ENCODE assay signal across 8 mouse cellular contexts in genomic region chr1:75494878-75495548, GRCm38 (mm10). TPM values are rescaled to one million over a fixed set of nuclear protein-coding genes. Genes with fewer than 3 reads are reported as not detected.
DNase-seq lines count a peak whose midpoint lies in the region; ATAC-seq lines count a peak whose summit lies in the region.
"Had no signal": no experiment of that assay in that cellular context is flagged by ENCODE, and none has a peak within 500 bp of the region (broad histone marks: within the 10 kb centered on the region; RNA-seq: fewer than 3 reads in every experiment).

No protein-coding gene starts in this region.

- WGBS in limb, embryonic 10.5 days, result 45% methylated on average over 12 of the region's 12 CpGs
- WGBS in stomach, embryonic 14.5 days, result 47% methylated on average over 12 of the region's 12 CpGs

- no peak overlapping the region for H3K27ac ChIP-seq in limb, embryonic 10.5 days
- H3K27ac ChIP-seq in stomach, embryonic 14.5 days (ENCODE audit: low read length), result no peak overlapping the region
- H3K27ac ChIP-seq: midbrain, embryonic 12.5 days had no signal

- no peak overlapping the region for H3K4me2 ChIP-seq in stomach, embryonic 14.5 days (replicated peaks; ENCODE audit: low read depth, low read length)
- H3K4me2 ChIP-seq: midbrain, embryonic 12.5 days had no signal

- no peaks in the 10 kb centered on the region for H3K9me3 ChIP-seq in limb, embryonic 10.5 days (replicated peaks)
- H3K9me3 ChIP-seq in stomach, embryonic 14.5 days (ENCODE audit: control insufficient read depth, low read depth, low read length), result no peaks in the 10 kb centered on the region
- H3K9me3 ChIP-seq: midbrain, embryonic 12.5 days had no signal

- H3K36me3 ChIP-seq in limb, embryonic 10.5 days, result peaks cover 79% of the 10 kb centered on the region
- peaks cover 64% of the 10 kb centered on the region for H3K36me3 ChIP-seq in stomach, embryonic 14.5 days (ENCODE audit: control insufficient read depth, insufficient read depth, low read length)

- peak; percentile 60 for DNase-seq in right cerebral cortex, adult 18-20 months
- DNase-seq in right cerebral cortex, postnatal 36 days (ENCODE audit: low spot score in 2 of 2), result no peak
- DNase-seq in adipocyte (ENCODE audit: low spot score), result peak; percentile 42
- peak; percentile 21 for DNase-seq in fat pad, adult 2 months (ENCODE audit: extremely low read depth, low read depth, low spot score)
- peak; percentile 75 for DNase-seq in limb, embryonic 10.5 days (ENCODE audit: low spot score)
- DNase-seq in adrenal gland, adult 2 months, result no peak

- no peak overlapping the region for H3K9ac ChIP-seq in stomach, embryonic 14.5 days (replicated peaks; ENCODE audit: low read depth, low read length)
- H3K9ac ChIP-seq: midbrain, embryonic 12.5 days had no signal

- peaks cover 43% of the 10 kb centered on the region for H3K27me3 ChIP-seq in limb, embryonic 10.5 days (ENCODE audit: low read depth, poor library complexity, severe bottlenecking)
- no peaks in the 10 kb centered on the region for H3K27me3 ChIP-seq in stomach, embryonic 14.5 days (ENCODE audit: control insufficient read depth, insufficient read depth, low read length)

- peak; percentile 44; the same call in 1 of the 2 replicates for ATAC-seq in stomach, embryonic 14.5 days (ENCODE audit: insufficient number of reproducible peaks, insufficient read depth, low FRiP score, low read depth)

- peaks cover 18% of the 10 kb centered on the region for H3K4me1 ChIP-seq in limb, embryonic 10.5 days
- no peaks in the 10 kb centered on the region for H3K4me1 ChIP-seq in stomach, embryonic 14.5 days (ENCODE audit: control insufficient read depth, insufficient read depth, low read length)
- H3K4me1 ChIP-seq: midbrain, embryonic 12.5 days had no signal

- H3K4me3 ChIP-seq in limb, embryonic 10.5 days, result no peak overlapping the region
- H3K4me3 ChIP-seq in stomach, embryonic 14.5 days (ENCODE audit: low read depth, low read length), result no peak overlapping the region
- H3K4me3 ChIP-seq: midbrain, embryonic 12.5 days had no signal

RNA-seq across cellular contexts. Expression of gene Obsl1, which starts 11.2 kb away (rescaled TPM):
- polyA plus RNA-seq in limb, embryonic 10.5 days (2016; fragmentation: Nextera tagmentation; extraction: Ambion mirVana), result 68.0 and 75.5 TPM in 2 replicates
- 77.0 and 79.0 TPM in 2 replicates for polyA plus RNA-seq in stomach, embryonic 14.5 days (2014; fragmentation: Nextera tagmentation; extraction: Ambion mirVana)
- total RNA-seq in adrenal gland, adult 2 months (2021), result 10 to 100 TPM; 35.9 to 56.6 TPM
- polyA plus RNA-seq in adrenal gland, adult 2 months (2012; rRNA removed), result 81.5 and 101 TPM in 2 replicates

RNA-seq across cellular contexts. Expression of gene Inha, which starts 11.9 kb away (rescaled TPM):
- 2.4 and 4.2 TPM in 2 replicates for polyA plus RNA-seq in limb, embryonic 10.5 days (2016; fragmentation: Nextera tagmentation; extraction: Ambion mirVana)
- polyA plus RNA-seq in stomach, embryonic 14.5 days (2014; fragmentation: Nextera tagmentation; extraction: Ambion mirVana), result 7.2 and 7.4 TPM in 2 replicates
- total RNA-seq in adrenal gland, adult 2 months (2021), result 10 to 100 TPM; 15.0 to 38.5 TPM
- 193 and 227 TPM in 2 replicates for polyA plus RNA-seq in adrenal gland, adult 2 months (2012; rRNA removed)

RNA-seq across cellular contexts. Expression of gene Tmem198, which starts 15.7 kb away (rescaled TPM):
- polyA plus RNA-seq in limb, embryonic 10.5 days (2016; fragmentation: Nextera tagmentation; extraction: Ambion mirVana), result 0.35 and 0.69 TPM in 2 replicates
- polyA plus RNA-seq in stomach, embryonic 14.5 days (2014; fragmentation: Nextera tagmentation; extraction: Ambion mirVana), result 1.6 and 1.7 TPM in 2 replicates
- total RNA-seq in adrenal gland, adult 2 months (2021), result 1 to 10 TPM; 2.5 to 2.8 TPM
- 15.0 and 17.4 TPM in 2 replicates for polyA plus RNA-seq in adrenal gland, adult 2 months (2012; rRNA removed)

RNA-seq across cellular contexts. Expression of gene Chpf, which starts 15.9 kb away (rescaled TPM):
- polyA plus RNA-seq in limb, embryonic 10.5 days (2016; fragmentation: Nextera tagmentation; extraction: Ambion mirVana), result 23.7 and 28.8 TPM in 2 replicates
- 38.4 and 41.0 TPM in 2 replicates for polyA plus RNA-seq in stomach, embryonic 14.5 days (2014; fragmentation: Nextera tagmentation; extraction: Ambion mirVana)
- total RNA-seq in adrenal gland, adult 2 months (2021), result 10 to 100 TPM; 50.9 to 57.8 TPM
- polyA plus RNA-seq in adrenal gland, adult 2 months (2012; rRNA removed), result 250 and 268 TPM in 2 replicates

RNA-seq across cellular contexts. Expression of gene Stk11ip, which starts 26.3 kb away (rescaled TPM):
- 31.6 and 33.8 TPM in 2 replicates for polyA plus RNA-seq in limb, embryonic 10.5 days (2016; fragmentation: Nextera tagmentation; extraction: Ambion mirVana)
- 16.8 and 19.0 TPM in 2 replicates for polyA plus RNA-seq in stomach, embryonic 14.5 days (2014; fragmentation: Nextera tagmentation; extraction: Ambion mirVana)
- total RNA-seq in adrenal gland, adult 2 months (2021), result 10 to 100 TPM; 16.6 to 19.3 TPM
- 59.5 and 66.7 TPM in 2 replicates for polyA plus RNA-seq in adrenal gland, adult 2 months (2012; rRNA removed)

Comparison
In these comparisons a context has a peak if more than half of its experiments do, and no peak if none do; other contexts are left out.
1. DNase-seq: peak in right cerebral cortex, adult 18-20 months (single experiment), adipocyte (single experiment), fat pad, adult 2 months (single experiment) and limb, embryonic 10.5 days (single experiment); none in right cerebral cortex, postnatal 36 days (0 of 2) and adrenal gland, adult 2 months (single experiment).
2. RNA of gene Inha, which starts 11.9 kb away (polyA plus RNA-seq): 193 to 227 TPM in adrenal gland, adult 2 months; 7.2 to 7.4 TPM in stomach, embryonic 14.5 days and 2.4 to 4.2 TPM in limb, embryonic 10.5 days; every median in the first group is over 10 times any median in the second.